Mouse (Mus musculus) embryonic facial prominence, embryonic 14.5 days (tissue): ENCODE results near the gene Gls. TPM values are rescaled to one million over a fixed set of nuclear protein-coding genes. Genes with fewer than 3 reads are reported as not detected.

Source experiments
- ATAC-seq: fragments of 200-750 bp; cut with Nextera tagmentation; 2 replicates; pipeline ENCODE4 v1.8.0; 2017; ENCODE audit warnings: low read depth, moderate number of reproducible peaks, moderate TSS enrichment
- DNase-seq: peaks from one replicate; pipeline ENCODE4 v3.0.0-alpha.2; 2015; ENCODE audit warnings: low spot score
- H3K27ac ChIP-seq: fragments of 300-500 bp; sonication (generic); replicated peaks from 2 replicates; pipeline ENCODE4 v1.5.1; 2014; ENCODE audit warnings: low read depth, mild to moderate bottlenecking, low read length, moderate library complexity
- H3K27me3 ChIP-seq: fragments of 300-500 bp; sonication (generic); replicated peaks from 2 replicates; pipeline ENCODE4 v1.6.1; 2014; ENCODE audit warnings: low read length; ENCODE audit not compliant: control insufficient read depth, insufficient read depth
- H3K36me3 ChIP-seq: fragments of 300-500 bp; sonication (generic); 2 replicates; pipeline ENCODE4 v1.6.1; 2014; ENCODE audit warnings: low read length, mixed read lengths; ENCODE audit not compliant: control insufficient read depth, insufficient read depth
- H3K4me1 ChIP-seq: fragments of 300-500 bp; sonication (generic); 2 replicates; pipeline ENCODE4 v1.6.1; 2014; ENCODE audit warnings: antibody characterized with exemption, low read length; ENCODE audit not compliant: control insufficient read depth, insufficient read depth
- H3K4me2 ChIP-seq: fragments of 300-500 bp; sonication (generic); 2 replicates; pipeline ENCODE4 v1.6.1; 2014; ENCODE audit warnings: low read depth, mild to moderate bottlenecking, low read length, moderate library complexity, mixed read lengths
- H3K4me3 ChIP-seq: fragments of 300-500 bp; sonication (generic); 2 replicates; pipeline ENCODE4 v1.5.1; 2014; ENCODE audit warnings: low read depth, mild to moderate bottlenecking, low read length
- H3K9ac ChIP-seq: fragments of 300-500 bp; sonication (generic); 2 replicates; pipeline ENCODE4 v1.6.1; 2014; ENCODE audit warnings: low read depth, mild to moderate bottlenecking, low read length, moderate library complexity, mixed read lengths
- H3K9me3 ChIP-seq: fragments of 300-500 bp; sonication (generic); 2 replicates; pipeline ENCODE4 v1.6.1; 2016; ENCODE audit warnings: low read length; ENCODE audit not compliant: control insufficient read depth
- WGBS: fragments of 180-500 bp; shearing (Covaris S2); extraction: QIAGEN DNeasy Blood & Tissue Kit; methylation state at CpG from one replicate; pipeline ENCODE4 v1.1.7; 2014; 5-methylcytosine and 5-hydroxymethylcytosine counted together
- polyA plus RNA-seq: library from polyadenylated mRNA; unstranded; fragments of >200 nt; fragmentation: Nextera tagmentation; extraction: Ambion mirVana; gene quantifications from 2 replicates; pipeline ENCODE4 v1.2.1, GENCODE M21; 2014

Gls gene
- polyA plus RNA-seq, 1 experiment from 2014 or later: 39.1 TPM

DNA sequence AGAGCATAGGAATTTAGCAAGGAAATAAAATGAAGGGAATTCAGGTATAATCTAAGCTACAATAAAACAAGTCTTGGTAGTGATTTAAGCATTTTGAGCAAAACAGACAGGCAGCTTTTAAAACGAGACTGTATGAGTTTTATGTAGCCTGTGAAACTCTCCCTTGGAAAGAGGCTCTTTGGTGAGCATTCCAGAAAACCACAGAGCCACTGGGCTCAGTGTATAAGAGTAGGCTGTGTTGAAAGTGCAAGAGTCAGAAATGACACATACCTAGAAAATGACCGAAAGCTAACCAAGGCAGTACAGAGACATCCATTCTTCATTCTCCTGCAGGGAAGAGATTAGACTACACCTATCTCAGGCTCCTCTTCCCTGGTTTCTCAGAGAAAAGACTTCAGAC is 21.4 kb upstream of the Gls start:
- Histone ChIP-seq H3K27me3 (no peaks in the 10 kb centered on the region), H3K4me2 (no peak overlapping the region), H3K4me1 (peaks cover 3% of the 10 kb centered on the region; the same call in 1 of the 2 replicates), H3K9me3 (no peaks in the 10 kb centered on the region), H3K27ac (no peak overlapping the region), H3K9ac (no peak overlapping the region), H3K36me3 (no peaks in the 10 kb centered on the region), H3K4me3 (no peak overlapping the region)
- DNase-seq (no peak), ATAC-seq (no peak)
- 58% methylated on average over 2 of the region's 2 CpGs for WGBS

DNA sequence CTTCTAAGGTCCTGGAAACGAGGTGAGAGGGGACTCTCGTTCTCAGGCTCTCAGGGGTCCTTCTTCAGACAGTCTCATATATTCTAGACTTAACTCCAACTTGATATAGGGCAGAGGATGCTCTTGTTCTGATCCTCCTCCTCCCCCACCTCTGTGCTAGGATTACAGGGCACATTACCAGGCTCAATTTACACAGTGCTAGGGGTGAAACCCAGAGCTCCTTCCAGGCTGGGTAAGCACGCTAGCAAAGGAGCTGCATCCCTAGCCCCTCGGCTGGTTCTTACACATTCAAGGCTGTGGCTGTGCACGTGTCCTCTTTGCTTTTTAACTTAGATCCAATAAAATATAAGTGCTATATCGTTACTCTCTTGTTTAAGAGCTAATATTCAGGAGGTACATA is 20.4 kb upstream of the Gls start:
- no peak overlapping the region for H3K4me3 ChIP-seq
- DNase-seq: no peak

DNA sequence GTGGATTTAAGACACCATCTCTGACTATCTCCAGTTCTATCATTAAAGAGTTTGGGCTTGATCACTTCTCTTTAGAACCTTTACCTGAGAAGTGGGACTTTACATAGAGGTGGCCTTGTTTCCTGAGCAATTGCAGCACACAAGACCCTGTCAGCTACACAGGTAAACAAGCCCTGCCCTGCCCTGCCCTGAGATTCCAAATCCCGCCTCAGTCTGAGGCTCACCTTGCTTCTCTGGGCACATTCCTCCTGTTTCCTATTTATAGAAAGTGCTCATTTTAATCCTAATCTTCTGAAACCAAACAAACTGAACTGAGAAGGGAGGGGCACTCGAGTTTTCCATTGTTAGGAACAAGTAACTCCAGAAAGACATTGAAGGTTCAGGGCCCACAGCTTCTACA is 19.4 kb upstream of the Gls start:
- no peak overlapping the region for H3K9ac ChIP-seq
- no peak overlapping the region for H3K27ac ChIP-seq
- no peaks in the 10 kb centered on the region for H3K36me3 ChIP-seq
- 70% methylated on average over 2 of the region's 2 CpGs for WGBS
- DNase-seq: no peak
- no peak; the same call in 1 of the 2 replicates for ATAC-seq
- no peaks in the 10 kb centered on the region; the same call in 1 of the 2 replicates for H3K4me1 ChIP-seq
- H3K9me3 ChIP-seq: no peaks in the 10 kb centered on the region
- no peak overlapping the region for H3K4me3 ChIP-seq
- H3K27me3 ChIP-seq: no peaks in the 10 kb centered on the region
- no peak overlapping the region for H3K4me2 ChIP-seq

More for the DNA sequence above, 20.4 kb upstream of the Gls start:
- no peak overlapping the region for H3K9ac ChIP-seq
- H3K27ac ChIP-seq: no peak overlapping the region
- no peaks in the 10 kb centered on the region for H3K9me3 ChIP-seq
- no peaks in the 10 kb centered on the region; the same call in 1 of the 2 replicates for H3K4me1 ChIP-seq
- no peak for ATAC-seq
- no peak overlapping the region for H3K4me2 ChIP-seq
- no peaks in the 10 kb centered on the region for H3K36me3 ChIP-seq
- WGBS: 62% methylated on average over 6 of the region's 6 CpGs
- H3K27me3 ChIP-seq: no peaks in the 10 kb centered on the region

DNA sequence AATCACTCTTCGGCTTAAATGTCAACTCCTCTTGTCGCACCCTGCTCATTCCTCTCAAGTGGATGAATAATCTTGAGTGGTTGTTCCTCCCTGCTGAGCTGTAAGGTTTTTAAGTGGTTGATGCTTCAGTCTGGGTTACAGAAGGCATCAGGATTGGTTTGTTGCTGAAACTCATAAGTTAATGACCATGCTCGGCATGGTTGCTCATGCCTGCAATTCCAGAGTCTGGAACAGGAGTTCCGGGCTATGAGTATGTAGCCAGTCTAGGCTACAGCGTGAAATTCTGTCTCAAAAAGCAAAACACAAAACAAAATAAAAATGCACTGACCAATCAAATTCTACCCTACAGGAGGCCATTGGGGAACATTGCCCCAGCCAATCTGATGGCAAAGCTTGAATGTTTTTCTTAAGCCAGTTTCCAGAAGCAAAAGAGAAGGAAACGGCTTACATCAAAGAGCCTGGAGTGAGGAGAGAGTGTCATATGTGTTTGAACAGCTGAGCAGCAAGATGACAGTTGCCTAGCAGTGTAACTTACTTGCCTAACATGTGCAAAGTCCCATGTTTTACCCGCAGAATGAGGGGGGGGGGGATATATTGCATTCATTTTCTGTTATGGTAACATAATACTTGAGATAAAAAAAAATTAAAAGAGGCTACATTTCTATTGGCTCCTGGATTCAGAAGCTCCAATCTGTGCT is 18.2 kb upstream of the Gls start:
- Histone ChIP-seq H3K36me3 (no peaks in the 10 kb centered on the region), H3K4me3 (no peak overlapping the region), H3K4me2 (no peak overlapping the region), H3K4me1 (no peaks in the 10 kb centered on the region; the same call in 1 of the 2 replicates), H3K9me3 (no peaks in the 10 kb centered on the region), H3K9ac (no peak overlapping the region), H3K27ac (no peak overlapping the region), H3K27me3 (no peaks in the 10 kb centered on the region)
- ATAC-seq: no peak
- 58% methylated on average over 7 of the region's 7 CpGs for WGBS
- DNase-seq: no peak

DNA sequence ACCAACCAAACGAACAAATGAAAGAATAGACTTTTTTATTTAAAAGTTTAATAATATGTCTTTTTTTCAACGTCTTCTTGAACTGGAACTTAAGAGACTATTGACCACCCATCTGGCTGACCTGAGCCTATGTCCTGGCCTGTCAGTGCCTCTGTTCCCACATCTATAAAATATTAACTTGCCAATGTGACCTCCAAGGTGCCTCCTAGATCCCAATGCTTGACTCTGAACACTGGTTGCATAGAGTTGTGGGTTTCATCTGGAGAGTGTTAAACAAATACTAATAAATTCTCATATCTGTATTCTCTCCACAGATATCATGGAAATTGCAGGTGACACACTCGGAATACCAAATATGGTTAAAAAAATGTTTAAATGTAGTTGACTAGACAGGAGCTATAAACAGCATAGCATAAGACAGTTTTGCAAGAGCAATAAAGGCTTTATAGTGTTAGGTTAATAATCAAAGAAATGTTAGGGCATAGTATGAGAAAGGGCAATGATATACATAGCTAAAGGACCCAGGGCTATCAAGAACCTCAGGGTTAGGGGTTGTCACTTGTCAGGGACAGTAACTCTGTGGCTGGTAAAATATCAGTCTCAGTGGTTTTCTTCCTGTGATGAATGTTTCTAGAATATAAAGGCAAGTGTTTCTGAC is 16.0 kb upstream of the Gls start:
- 87% methylated on average over 3 of the region's 3 CpGs for WGBS
- Histone ChIP-seq H3K4me3 (no peak overlapping the region), H3K4me2 (no peak overlapping the region), H3K4me1 (no peaks in the 10 kb centered on the region; the same call in 1 of the 2 replicates), H3K9me3 (no peaks in the 10 kb centered on the region), H3K9ac (no peak overlapping the region), H3K27ac (no peak overlapping the region), H3K36me3 (no peaks in the 10 kb centered on the region), H3K27me3 (no peaks in the 10 kb centered on the region)
- ATAC-seq (no peak), DNase-seq (no peak)

DNA sequence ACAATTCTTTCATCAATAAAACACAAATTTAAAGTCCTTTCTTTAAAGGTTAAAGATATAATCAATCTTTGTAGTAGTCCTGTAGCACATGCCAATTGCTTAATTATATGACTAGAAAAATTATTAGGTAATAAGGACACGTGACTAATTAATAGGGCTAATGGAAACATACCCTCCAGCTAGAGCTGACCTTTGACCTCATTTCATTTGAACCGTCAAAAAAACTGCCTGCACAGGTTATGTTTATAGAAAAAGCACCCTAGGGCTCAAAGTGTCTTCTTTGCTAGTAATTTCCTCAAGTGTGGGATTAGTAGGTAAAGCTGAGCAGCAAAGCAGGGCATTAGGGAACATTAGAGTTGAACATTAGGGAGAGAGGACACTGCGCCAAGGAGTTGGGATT is 9.2 kb upstream of the Gls start:
- no peak overlapping the region for H3K9ac ChIP-seq
- DNase-seq: no peak
- 33% methylated on average over 3 of the region's 3 CpGs for WGBS

DNA sequence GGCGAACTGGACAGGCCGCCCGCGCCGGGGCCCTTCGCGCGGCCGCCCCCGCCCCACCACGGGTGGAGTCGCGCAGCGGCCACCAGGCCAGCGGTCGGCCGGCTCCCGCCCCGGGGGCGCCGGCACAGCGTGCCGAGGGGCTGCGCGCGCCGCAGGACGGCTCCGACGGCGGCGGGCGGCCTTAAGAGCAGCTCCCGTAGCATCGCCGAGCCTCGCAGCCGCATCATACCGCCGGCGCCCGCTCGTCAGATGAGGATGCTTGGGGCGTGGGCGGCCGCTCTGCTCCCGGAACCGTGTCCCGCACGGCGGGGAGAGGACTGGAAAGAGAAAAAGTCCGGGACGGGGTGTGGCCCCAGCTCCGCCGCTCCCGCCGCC is 279 bp downstream of the Gls start:
- Histone ChIP-seq H3K4me3 (peak overlapping the region; percentile 93), H3K27me3 (no peaks in the 10 kb centered on the region), H3K36me3 (no peaks in the 10 kb centered on the region), H3K27ac (peak overlapping the region; percentile 95), H3K9me3 (no peaks in the 10 kb centered on the region), H3K4me1 (peaks cover 18% of the 10 kb centered on the region), H3K4me2 (peak overlapping the region; percentile 87), H3K9ac (peak overlapping the region; percentile 94)
- ATAC-seq: peak; percentile 76
- no peak for DNase-seq
- 0% methylated on average over 8 of the region's 57 CpGs for WGBS

More for the DNA sequence above, 9.2 kb upstream of the Gls start:
- ATAC-seq: no peak
- Histone ChIP-seq H3K27ac (no peak overlapping the region), H3K4me3 (no peak overlapping the region), H3K4me2 (no peak overlapping the region), H3K27me3 (no peaks in the 10 kb centered on the region), H3K9me3 (no peaks in the 10 kb centered on the region), H3K4me1 (no peaks in the 10 kb centered on the region), H3K36me3 (no peaks in the 10 kb centered on the region)

DNA sequence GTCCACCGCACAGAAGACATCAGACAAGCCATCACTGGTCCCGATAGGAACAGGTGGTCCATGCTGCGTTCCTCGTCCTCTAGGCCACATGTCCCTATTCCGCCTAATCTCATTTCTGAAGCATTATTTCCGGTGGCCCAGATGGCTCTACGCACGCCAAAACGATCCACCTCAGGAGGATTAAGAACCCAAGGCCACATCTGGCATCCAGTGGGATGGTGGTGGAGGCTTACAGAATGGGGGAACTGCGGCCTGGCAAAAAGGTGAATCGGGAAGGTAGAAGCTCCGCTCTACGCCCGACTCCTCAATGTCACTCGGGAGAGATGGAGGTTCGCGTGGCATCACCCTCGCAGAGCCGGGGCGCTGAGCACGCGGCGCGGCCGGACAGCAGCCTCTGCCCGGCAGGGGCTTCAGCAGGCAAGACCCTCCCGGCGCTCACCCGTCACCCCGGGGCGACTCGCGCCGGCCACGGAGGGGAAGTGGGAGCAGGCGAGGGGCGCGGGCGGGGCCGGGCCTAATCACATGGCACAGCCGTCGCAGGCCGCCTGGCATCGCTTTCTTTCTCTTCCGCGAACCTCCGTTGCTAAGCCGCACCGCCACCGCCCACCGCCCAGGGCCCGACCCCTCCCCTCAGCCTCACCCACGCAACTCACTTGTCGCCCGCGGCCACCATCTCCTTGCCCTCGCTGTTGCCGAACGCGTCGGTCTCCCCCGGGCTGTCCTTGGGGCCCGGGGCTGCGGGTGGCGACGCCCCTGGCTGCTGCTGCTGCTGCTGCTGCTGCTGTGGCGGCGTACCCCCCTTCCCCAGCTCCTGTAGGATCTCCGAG is 880 bp downstream of the Gls start:
- peak overlapping the region; percentile 87 for H3K4me2 ChIP-seq
- H3K36me3 ChIP-seq: no peaks in the 10 kb centered on the region
- peak overlapping the region; percentile 94 for H3K9ac ChIP-seq
- H3K27me3 ChIP-seq: no peaks in the 10 kb centered on the region
- no peaks in the 10 kb centered on the region for H3K9me3 ChIP-seq
- under 1% methylated on average over 42 of the region's 69 CpGs for WGBS
- peak; percentile 15; the same call in 1 of the 2 replicates for ATAC-seq
- peak overlapping the region; percentile 93 for H3K4me3 ChIP-seq
- peaks cover 18% of the 10 kb centered on the region for H3K4me1 ChIP-seq
- H3K27ac ChIP-seq: peak overlapping the region; percentile 95
- peak; percentile 70 for DNase-seq
